Mouse (Mus musculus): Measurements from ENCODE around the gene Galm. TPM values are rescaled to one million over a fixed set of nuclear protein-coding genes. Genes with fewer than 3 reads are reported as not detected.

Galm gene
- polyA plus RNA-seq, 1 experiment from 2014 or later: 25.4 TPM

GRCm38 (mm10) chr17:80145771-80146170, 18.5 kb downstream of the Galm start:
- no peak overlapping the region for H3K4me3 ChIP-seq (replicated peaks; ENCODE audit: low read depth, low read length)
- H3K27ac ChIP-seq: no peak overlapping the region
- DNase-seq (ENCODE audit: low spot score): no peak
- no peaks in the 10 kb centered on the region for H3K9me3 ChIP-seq (replicated peaks; ENCODE audit: low read length)
- no peak for ATAC-seq (replicated peaks; ENCODE audit: low FRiP score, low read depth)
- WGBS: 74% methylated on average over 3 of the region's 3 CpGs
- H3K27me3 ChIP-seq (ENCODE audit: insufficient read depth, low read length): no peaks in the 10 kb centered on the region
- TF ChIP-seq CTCF (IDR thresholded peaks at IDR 0.05; ENCODE audit: low read depth): no peak
- peaks cover 8% of the 10 kb centered on the region; the same call in 1 of the 2 replicates for H3K4me1 ChIP-seq (replicated peaks; ENCODE audit: insufficient read depth, low read length)
- no peaks in the 10 kb centered on the region for H3K36me3 ChIP-seq (ENCODE audit: insufficient read depth, low read length)
- H3K9ac ChIP-seq (ENCODE audit: low read depth, low read length): no peak overlapping the region
- no peak overlapping the region for H3K4me2 ChIP-seq (ENCODE audit: low read length)

- peaks cover 8% of the 10 kb centered on the region; the same call in 1 of the 2 replicates for H3K4me1 ChIP-seq (replicated peaks; ENCODE audit: insufficient read depth, low read length)
- H3K36me3 ChIP-seq (ENCODE audit: insufficient read depth, low read length): no peaks in the 10 kb centered on the region
- WGBS: 48% methylated on average over 23 of the region's 23 CpGs
- peak overlapping the region; percentile 25 for H3K4me2 ChIP-seq (ENCODE audit: low read length)
- TF ChIP-seq CTCF (IDR thresholded peaks at IDR 0.05; ENCODE audit: low read depth): peak; percentile 6; the same call in 1 of the 2 replicates
- H3K27ac ChIP-seq: no peak overlapping the region
- H3K4me3 ChIP-seq (replicated peaks; ENCODE audit: low read depth, low read length): no peak overlapping the region
- no peaks in the 10 kb centered on the region for H3K27me3 ChIP-seq (ENCODE audit: insufficient read depth, low read length)
- peak; percentile 74 for DNase-seq (ENCODE audit: low spot score)
- no peak; the same call in 1 of the 2 replicates for ATAC-seq (replicated peaks; ENCODE audit: low FRiP score, low read depth)
- no peaks in the 10 kb centered on the region for H3K9me3 ChIP-seq (replicated peaks; ENCODE audit: low read length)
- H3K9ac ChIP-seq (ENCODE audit: low read depth, low read length): no peak overlapping the region
Observed at GRCm38 (mm10) chr17:80148053-80148994, 21.1 kb downstream of the Galm start.

- Histone ChIP-seq H3K4me3 (replicated peaks; ENCODE audit: low read depth, low read length) (no peak overlapping the region), H3K4me2 (ENCODE audit: low read length) (no peak overlapping the region), H3K9ac (ENCODE audit: low read depth, low read length) (no peak overlapping the region), H3K27ac (no peak overlapping the region), H3K27me3 (ENCODE audit: insufficient read depth, low read length) (no peaks in the 10 kb centered on the region), H3K9me3 (replicated peaks; ENCODE audit: low read length) (no peaks in the 10 kb centered on the region), H3K4me1 (replicated peaks; ENCODE audit: insufficient read depth, low read length) (peaks cover 8% of the 10 kb centered on the region; the same call in 1 of the 2 replicates), H3K36me3 (ENCODE audit: insufficient read depth, low read length) (no peaks in the 10 kb centered on the region)
- 0 out of 2 replicates have a peak, but pooled peaks have one; percentile 17 for ATAC-seq (replicated peaks; ENCODE audit: low FRiP score, low read depth)
- no peak for TF ChIP-seq CTCF (IDR thresholded peaks at IDR 0.05; ENCODE audit: low read depth)
- WGBS: 58% methylated on average over 6 of the region's 6 CpGs
- no peak for DNase-seq (ENCODE audit: low spot score)
Observed at GRCm38 (mm10) chr17:80148995-80149388, 21.7 kb downstream of the Galm start.

GRCm38 (mm10) chr17:80151353-80151752, 24.1 kb downstream of the Galm start:
- Histone ChIP-seq H3K27me3 (ENCODE audit: insufficient read depth, low read length) (no peaks in the 10 kb centered on the region), H3K9ac (ENCODE audit: low read depth, low read length) (no peak overlapping the region), H3K9me3 (replicated peaks; ENCODE audit: low read length) (no peaks in the 10 kb centered on the region), H3K4me1 (replicated peaks; ENCODE audit: insufficient read depth, low read length) (peaks cover 8% of the 10 kb centered on the region; the same call in 1 of the 2 replicates), H3K4me2 (ENCODE audit: low read length) (no peak overlapping the region), H3K4me3 (replicated peaks; ENCODE audit: low read depth, low read length) (no peak overlapping the region), H3K27ac (no peak overlapping the region), H3K36me3 (ENCODE audit: insufficient read depth, low read length) (no peaks in the 10 kb centered on the region)
- ATAC-seq (replicated peaks; ENCODE audit: low FRiP score, low read depth) (no peak; the same call in 1 of the 2 replicates), DNase-seq (ENCODE audit: low spot score) (no peak)
- no peak for TF ChIP-seq CTCF (IDR thresholded peaks at IDR 0.05; ENCODE audit: low read depth)
- 40% methylated on average over 5 of the region's 5 CpGs for WGBS

- ATAC-seq (replicated peaks; ENCODE audit: low FRiP score, low read depth) (no peak), DNase-seq (ENCODE audit: low spot score) (no peak)
- WGBS: 62% methylated on average over 12 of the region's 12 CpGs
- Histone ChIP-seq H3K27me3 (ENCODE audit: insufficient read depth, low read length) (no peaks in the 10 kb centered on the region), H3K27ac (no peak overlapping the region), H3K4me3 (replicated peaks; ENCODE audit: low read depth, low read length) (no peak overlapping the region), H3K4me2 (ENCODE audit: low read length) (no peak overlapping the region), H3K9ac (ENCODE audit: low read depth, low read length) (no peak overlapping the region), H3K4me1 (replicated peaks; ENCODE audit: insufficient read depth, low read length) (peaks cover 8% of the 10 kb centered on the region; the same call in 1 of the 2 replicates), H3K9me3 (replicated peaks; ENCODE audit: low read length) (no peaks in the 10 kb centered on the region), H3K36me3 (ENCODE audit: insufficient read depth, low read length) (no peaks in the 10 kb centered on the region)
- no peak for TF ChIP-seq CTCF (IDR thresholded peaks at IDR 0.05; ENCODE audit: low read depth)
Observed at GRCm38 (mm10) chr17:80152767-80153630, 25.7 kb downstream of the Galm start.

- Histone ChIP-seq H3K4me2 (ENCODE audit: low read length) (no peak overlapping the region), H3K9ac (ENCODE audit: low read depth, low read length) (no peak overlapping the region), H3K36me3 (ENCODE audit: insufficient read depth, low read length) (no peaks in the 10 kb centered on the region), H3K27ac (no peak overlapping the region), H3K27me3 (ENCODE audit: insufficient read depth, low read length) (no peaks in the 10 kb centered on the region), H3K4me3 (replicated peaks; ENCODE audit: low read depth, low read length) (no peak overlapping the region), H3K4me1 (replicated peaks; ENCODE audit: insufficient read depth, low read length) (peaks cover 5% of the 10 kb centered on the region; the same call in 1 of the 2 replicates), H3K9me3 (replicated peaks; ENCODE audit: low read length) (no peaks in the 10 kb centered on the region)
- ATAC-seq (replicated peaks; ENCODE audit: low FRiP score, low read depth) (no peak), DNase-seq (ENCODE audit: low spot score) (no peak)
- TF ChIP-seq CTCF (IDR thresholded peaks at IDR 0.05; ENCODE audit: low read depth): no peak
- 84% methylated on average over 2 of the region's 2 CpGs for WGBS
Observed at GRCm38 (mm10) chr17:80153631-80154030, 26.4 kb downstream of the Galm start.
